Mouse (Mus musculus) brain, embryonic 14.5 days (tissue): ENCODE measurements around the gene Sag.

Source experiments
- CTCF ChIP-seq: fragments of 200-500 bp; IDR thresholded peaks from 2 replicates; pipeline ENCODE4 v1.5.1; 2012; ENCODE audit warnings: inconsistent platforms, mild to moderate bottlenecking, moderate library complexity, borderline replicate concordance; ENCODE audit not compliant: insufficient read depth, insufficient read length; ENCODE audit errors: extremely low read depth
- POLR2A ChIP-seq: fragments of 200-500 bp; IDR thresholded peaks from 2 replicates; pipeline ENCODE4 v1.6.1; 2012; ENCODE audit warnings: mild to moderate bottlenecking, inconsistent platforms, borderline replicate concordance; ENCODE audit not compliant: poor library complexity, insufficient read depth, insufficient read length, severe bottlenecking; ENCODE audit errors: extremely low read depth

- TF ChIP-seq CTCF (no peak), POLR2A (no peak)
Measured at GRCm38 (mm10) chr1:87855522-87855921, 52.0 kb downstream of the Sag start.
